Mouse (Mus musculus): Measurements from ENCODE around the gene Grap2. TPM values are rescaled to one million over a fixed set of nuclear protein-coding genes. Genes with fewer than 3 reads are reported as not detected.

The Grap2 gene
- total RNA-seq, 2 experiments from 2014 or later: 1.7 to 5.4 TPM

- DNase-seq: no peak
- intact Hi-C loops (cut with DNase I): no loop called here
These were observed 26.4 kb downstream of the Grap2 start for GRCm38 (mm10) chr15:80598750-80599149.

DNA sequence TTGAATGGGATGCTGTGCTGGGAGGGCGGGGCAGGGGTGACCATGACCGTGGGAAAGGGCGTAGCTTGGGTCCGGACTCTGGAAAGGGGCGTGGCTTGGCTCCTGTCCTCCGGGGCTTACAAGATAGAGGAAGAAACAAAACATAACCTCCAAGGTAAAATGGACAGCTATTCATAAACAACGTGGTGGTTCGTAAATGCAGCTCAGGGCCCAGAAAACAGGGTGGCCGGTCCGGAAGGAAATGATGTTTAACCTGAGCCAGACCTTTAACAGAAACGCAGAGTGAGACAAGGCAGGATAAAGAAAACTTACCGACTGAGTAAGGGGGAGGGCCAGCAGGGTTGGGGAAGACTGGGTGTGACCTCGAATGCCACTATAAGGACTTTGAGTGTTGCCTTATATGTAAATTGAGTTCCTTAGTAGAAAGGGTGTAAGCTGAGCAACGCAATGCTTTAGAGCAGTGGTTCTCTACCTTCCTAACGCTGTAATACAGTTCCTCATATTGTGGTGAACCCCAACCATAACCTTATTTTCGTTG, 26.9 kb downstream of the Grap2 start:
- intact Hi-C loops (cut with DNase I): no loop called here
- DNase-seq: peak; percentile 51 to 59

DNA sequence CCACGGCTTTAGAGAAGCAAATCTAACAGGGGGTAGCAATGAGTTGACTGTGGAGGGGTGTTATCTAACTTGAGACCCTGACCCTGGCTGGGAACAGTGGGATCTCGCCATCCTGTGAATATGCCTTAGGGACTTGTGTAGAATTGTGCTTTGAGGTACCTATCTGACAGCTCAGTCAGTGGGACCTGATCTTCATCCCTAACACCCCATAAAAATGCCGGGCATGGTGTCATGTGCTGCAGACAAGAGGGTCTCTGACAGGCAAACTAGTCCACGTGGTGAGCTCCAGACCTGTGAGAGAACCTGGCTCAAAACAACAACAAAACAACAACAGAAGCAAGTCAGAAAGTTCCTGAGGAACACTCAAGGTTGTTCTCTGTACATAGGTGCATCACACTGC, 27.4 kb downstream of the Grap2 start:
- no peak for DNase-seq
- intact Hi-C loops (cut with DNase I): no loop called here

DNA sequence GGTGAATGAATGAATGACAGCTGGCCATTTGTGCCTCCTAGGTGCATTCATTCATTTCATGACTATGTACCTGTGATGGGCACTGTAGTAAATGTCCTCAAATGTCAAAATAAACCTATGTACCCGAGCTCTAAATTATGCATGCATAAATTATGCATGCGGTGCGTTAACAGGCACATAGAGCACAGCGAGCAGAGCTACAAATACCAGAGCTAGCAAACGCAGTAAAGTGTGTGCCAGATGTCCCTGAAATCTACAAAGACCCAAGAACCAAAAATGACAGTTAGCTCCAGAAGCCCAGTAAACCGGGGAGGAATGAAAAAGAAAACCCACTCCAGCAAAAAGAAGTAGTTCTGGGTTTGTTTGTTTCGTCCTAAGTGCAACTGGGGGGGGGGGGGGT, 29.1 kb downstream of the Grap2 start:
- intact Hi-C loops (cut with DNase I): no loop called here
- DNase-seq: no peak

GRCm38 (mm10) chr15:80602487-80602886, 30.1 kb downstream of the Grap2 start:
- DNase-seq: no peak
- intact Hi-C loops (cut with DNase I): no loop called here

- intact Hi-C loops (cut with DNase I): no loop called here
- DNase-seq: no peak
These were observed 31.6 kb downstream of the Grap2 start for GRCm38 (mm10) chr15:80604026-80604425.

DNA sequence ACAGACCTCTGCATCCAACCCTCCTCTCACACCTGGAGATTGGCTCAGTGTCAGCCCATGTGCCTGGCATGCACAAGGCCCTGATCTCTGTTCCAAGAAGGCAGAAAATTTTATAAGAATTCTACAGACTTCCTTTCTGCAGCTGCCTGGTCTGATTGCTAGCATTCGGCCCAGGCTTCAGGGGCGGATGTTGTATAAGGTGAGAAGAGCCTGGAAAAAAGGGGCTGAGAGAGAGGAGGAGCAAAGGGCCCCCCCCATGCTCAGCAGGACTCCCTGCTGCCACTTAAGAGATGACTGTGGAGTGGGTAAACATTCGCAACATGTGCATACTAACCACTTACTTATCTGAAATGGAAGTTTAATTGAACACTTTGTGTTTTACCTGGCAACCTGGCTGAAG, 35.6 kb downstream of the Grap2 start:
- intact Hi-C loops (cut with DNase I): no loop called here
- DNase-seq: no peak

DNA sequence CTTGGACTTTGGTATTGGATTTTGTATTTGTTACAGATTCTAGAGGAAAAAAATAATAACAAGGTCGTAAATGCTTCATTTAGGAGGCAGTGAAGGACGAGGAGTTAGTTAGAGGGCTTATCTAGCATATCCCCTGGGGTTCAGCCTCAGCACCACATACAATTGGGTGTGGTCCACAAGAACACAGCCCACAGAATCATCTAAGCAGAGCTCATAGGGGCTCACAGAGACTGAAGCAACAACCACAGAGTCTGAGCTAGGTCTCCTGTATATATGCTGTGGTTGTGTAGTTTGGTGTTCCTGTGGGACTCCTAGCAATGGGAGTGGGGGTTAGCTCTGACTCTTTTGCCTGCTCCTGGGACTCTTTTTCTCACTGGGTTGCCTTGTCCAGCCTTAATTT, 37.9 kb downstream of the Grap2 start:
- intact Hi-C loops (cut with DNase I): no loop called here
- DNase-seq: no peak

DNA sequence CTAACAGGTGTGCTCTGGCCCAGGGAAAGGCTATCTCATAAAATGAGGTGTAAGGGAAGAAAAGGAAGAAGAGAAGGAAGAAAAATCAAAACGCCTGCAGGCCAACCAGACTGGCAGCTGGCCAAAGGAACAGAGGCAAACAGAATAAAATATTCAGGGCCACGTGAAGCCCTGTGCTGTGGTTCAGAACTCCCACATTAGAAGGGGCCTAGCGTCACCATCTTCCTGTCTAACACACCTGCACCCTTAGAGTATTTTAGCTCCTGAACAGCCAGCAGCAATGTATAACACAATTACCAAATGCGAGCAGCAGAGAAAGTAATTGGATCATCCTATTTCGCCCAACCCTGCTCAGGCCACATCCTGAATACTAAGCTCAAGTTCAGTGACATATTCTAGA, 39.1 kb downstream of the Grap2 start:
- DNase-seq: no peak
- intact Hi-C loops (cut with DNase I): no loop called here

DNA sequence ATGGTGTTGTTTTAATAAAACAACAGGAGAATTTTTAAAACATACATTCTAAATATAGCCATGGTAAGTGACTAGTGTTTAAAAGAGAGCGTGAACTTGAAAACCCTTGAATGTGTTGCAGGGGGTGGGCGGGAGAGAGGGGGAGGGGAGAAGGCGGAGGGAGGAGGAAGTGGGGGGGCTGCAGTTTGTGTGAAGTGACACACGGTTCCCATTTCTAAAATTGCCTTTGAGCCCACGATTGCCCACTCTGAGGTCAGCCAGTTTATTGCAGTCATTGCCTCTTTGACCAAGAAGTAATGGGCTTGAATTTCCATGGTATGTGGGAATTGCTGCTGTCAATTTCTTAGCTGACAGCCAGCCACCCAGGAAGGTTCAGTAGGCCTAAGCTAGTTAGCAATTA, 41.5 kb downstream of the Grap2 start:
- intact Hi-C loops (cut with DNase I): no loop called here
- no peak for DNase-seq

DNA sequence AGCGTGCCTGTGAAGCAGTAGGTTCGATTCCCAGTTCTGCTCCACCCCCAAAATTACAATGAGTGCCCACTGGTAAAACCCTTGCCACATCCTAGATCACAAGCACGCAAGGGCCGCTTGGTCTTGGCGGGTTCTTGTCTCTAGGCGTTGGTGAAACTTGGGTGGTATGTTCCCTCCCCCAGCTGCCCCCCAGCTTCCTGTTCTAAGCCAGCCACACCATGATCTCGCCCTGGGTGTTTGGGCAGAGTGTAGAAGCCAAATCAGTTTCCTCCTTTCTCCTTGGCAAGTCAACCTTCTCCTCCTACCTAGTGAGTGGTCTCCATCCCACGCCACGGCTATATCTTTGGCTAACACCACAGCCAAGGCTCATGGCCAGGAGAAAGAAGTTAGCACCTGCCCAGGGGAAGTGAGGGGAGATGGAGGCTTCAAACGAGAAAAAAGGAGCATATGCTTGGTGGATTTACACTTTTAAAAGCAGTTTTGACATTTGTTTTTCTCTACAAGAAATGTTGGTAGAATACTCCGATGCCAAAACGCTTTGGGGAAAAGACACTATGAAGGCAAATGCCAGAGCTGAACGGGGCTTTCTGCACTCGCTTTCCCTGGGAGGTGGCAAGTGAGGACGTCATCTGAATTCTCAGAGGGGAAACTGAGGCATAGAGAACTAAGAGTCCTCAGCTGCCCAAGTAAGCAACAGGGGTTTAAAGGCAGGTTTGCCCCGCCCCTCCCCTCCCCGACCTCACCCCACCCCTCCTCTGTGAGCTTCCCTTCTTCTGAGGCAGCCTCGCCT, 42.3 kb downstream of the Grap2 start:
- DNase-seq: no peak

GRCm38 (mm10) chr15:80615290-80615570, 42.8 kb downstream of the Grap2 start:
- intact Hi-C loops (cut with DNase I): no loop called here
- DNase-seq: no peak

More for the DNA sequence above, 42.3 kb downstream of the Grap2 start:
- intact Hi-C loops (cut with DNase I): no loop called here

- no peak for DNase-seq
- intact Hi-C loops (cut with DNase I): no loop called here
These were observed 43.4 kb downstream of the Grap2 start for GRCm38 (mm10) chr15:80615636-80616383.

- no peak for DNase-seq
- intact Hi-C loops (cut with DNase I): no loop called here
These were observed 45.4 kb downstream of the Grap2 start for GRCm38 (mm10) chr15:80617839-80618238.

- DNase-seq: no peak
- intact Hi-C loops (cut with DNase I): no loop called here
These were observed 46.8 kb downstream of the Grap2 start for GRCm38 (mm10) chr15:80619166-80619565.

GRCm38 (mm10) chr15:80619786-80620185, 47.4 kb downstream of the Grap2 start:
- intact Hi-C loops (cut with DNase I): no loop called here
- no peak for DNase-seq

GRCm38 (mm10) chr15:80620371-80620770, 48.0 kb downstream of the Grap2 start:
- intact Hi-C loops (cut with DNase I): no loop called here
- DNase-seq: no peak

- intact Hi-C loops (cut with DNase I): no loop called here
- DNase-seq: no peak
These were observed 50.9 kb downstream of the Grap2 start for GRCm38 (mm10) chr15:80623171-80623837.

- intact Hi-C loops (cut with DNase I): no loop called here
- no peak for DNase-seq
These were observed 54.1 kb downstream of the Grap2 start for GRCm38 (mm10) chr15:80626472-80626871.

GRCm38 (mm10) chr15:80630147-80630546, 57.8 kb downstream of the Grap2 start:
- no peak for DNase-seq
- intact Hi-C loops (cut with DNase I): no loop called here

GRCm38 (mm10) chr15:80630711-80631110, 58.3 kb downstream of the Grap2 start:
- DNase-seq: no peak
- intact Hi-C loops (cut with DNase I): no loop called here

Data from heart, postnatal 14 days (tissue).